Mouse (Mus musculus): ENCODE data around the gene Oaz3.

DNA sequence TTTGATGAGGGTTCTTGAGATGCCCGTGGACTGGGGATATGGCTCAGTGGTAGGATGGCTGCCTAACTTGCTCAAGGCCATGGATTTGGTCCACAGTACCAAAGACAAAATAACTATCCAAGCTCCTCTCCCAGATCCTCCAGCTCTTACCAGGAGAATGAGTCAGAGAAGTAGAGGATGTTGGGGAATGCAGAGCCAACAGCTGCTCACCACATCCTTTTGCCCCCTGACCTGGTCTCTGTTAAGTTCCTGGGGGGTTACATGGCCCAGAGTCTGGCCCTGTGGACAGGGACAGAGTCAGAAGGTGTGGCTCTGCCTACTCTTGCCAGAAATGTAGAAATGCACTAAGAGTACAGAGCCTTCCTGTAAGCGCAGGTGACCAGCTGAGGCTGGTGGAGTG lies 16.1 kb upstream of the Oaz3 start:
- TF ChIP-seq CTCF (IDR thresholded peaks at IDR 0.05; ENCODE audit: low read depth, low read length): no peak
- no peak for TF ChIP-seq POLR2A (IDR thresholded peaks at IDR 0.05; ENCODE audit: extremely low read depth, insufficient read depth, low read length)
